Mouse (Mus musculus): ENCODE results near the gene Fyn. TPM values are rescaled to one million over a fixed set of nuclear protein-coding genes. Genes with fewer than 3 reads are reported as not detected.

Gene Fyn
- total RNA-seq, 2 experiments from 2014 or later: 116 to 117 TPM

DNA sequence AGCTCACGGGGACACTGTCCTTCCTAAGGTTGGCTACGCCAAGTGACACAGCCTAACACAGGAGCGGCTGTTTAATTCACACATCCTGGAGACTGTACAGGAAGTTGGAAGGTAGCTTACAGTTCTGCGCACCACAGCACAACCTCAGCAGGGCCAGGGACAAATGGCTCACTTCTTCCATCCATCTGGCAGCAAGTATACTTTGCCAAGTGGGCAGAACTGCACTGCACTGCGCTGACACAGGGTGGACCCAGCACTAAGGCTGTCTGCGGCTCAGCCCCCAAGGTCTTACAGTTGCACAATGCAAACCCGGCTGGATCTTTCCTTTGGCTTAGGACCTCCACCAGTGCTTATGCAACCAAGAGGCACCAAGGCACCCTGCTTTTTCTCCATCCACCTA lies 138.2 kb downstream of the Fyn start:
- DNase-seq (ENCODE audit: extremely low spot score in 1 of 2, low spot score in 2 of 2): no peak
- no peak; the same call in 1 of the 2 replicates for TF ChIP-seq CTCF (IDR thresholded peaks at IDR 0.05)
- Histone ChIP-seq H3K4me3 (no peak overlapping the region), H3K27ac (no peak overlapping the region)
- intact Hi-C loops (cut with DNase I): loop anchor here (5.0 kb wide), 1 partner anchor 130 kb away; no protein-coding TSS in a partner anchor

DNA sequence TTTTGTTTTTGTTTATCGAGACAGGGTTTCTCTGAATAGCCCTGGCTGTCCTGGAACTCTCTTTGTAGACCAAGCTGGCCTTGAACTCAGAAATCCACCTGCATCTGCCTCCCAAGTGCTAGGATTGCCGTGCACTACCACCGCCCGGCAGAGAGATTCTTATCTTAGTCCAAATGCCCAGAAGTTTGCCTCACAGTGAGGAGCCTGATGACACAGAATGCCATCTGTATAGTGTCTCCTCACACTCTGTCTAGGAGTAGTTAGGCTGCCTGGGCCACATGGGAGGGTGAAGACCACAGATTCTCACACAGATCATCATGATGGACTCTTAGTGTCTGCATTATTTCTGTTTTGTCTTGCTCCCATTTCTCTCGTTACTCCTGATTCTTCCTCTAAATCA lies 140.1 kb downstream of the Fyn start:
- Histone ChIP-seq H3K4me3 (no peak overlapping the region), H3K27ac (no peak overlapping the region)
- intact Hi-C loops (cut with DNase I): loop anchor here (5.0 kb wide), 1 partner anchor 132 kb away; no protein-coding TSS in a partner anchor
- no peak for DNase-seq (ENCODE audit: extremely low spot score in 1 of 2, low spot score in 2 of 2)
- no peak for TF ChIP-seq CTCF (IDR thresholded peaks at IDR 0.05)

DNA sequence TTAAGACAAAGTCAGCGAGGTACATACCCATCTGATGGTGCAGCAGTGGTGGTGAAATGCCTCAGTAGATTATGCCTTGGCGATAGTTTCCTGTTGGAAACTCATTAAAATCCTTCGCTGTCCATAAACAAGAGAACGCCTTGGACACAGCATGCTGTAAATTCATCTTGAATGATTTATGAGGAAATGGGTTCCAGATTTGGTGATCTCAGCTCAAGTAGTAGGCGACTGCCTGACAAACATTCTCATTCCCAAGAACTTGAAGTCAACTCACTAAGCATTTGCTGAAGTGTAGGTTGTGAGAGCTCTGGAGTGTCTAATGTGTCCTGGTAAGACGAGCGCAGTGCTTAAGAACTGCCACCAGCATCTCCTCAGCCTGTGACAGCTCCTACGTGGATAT lies 141.3 kb downstream of the Fyn start:
- intact Hi-C loops (cut with DNase I): loop anchor here (5.0 kb wide), 1 partner anchor 133 kb away; no protein-coding TSS in a partner anchor
- Histone ChIP-seq H3K4me3 (no peak overlapping the region), H3K27ac (no peak overlapping the region)
- DNase-seq (ENCODE audit: extremely low spot score in 1 of 2, low spot score in 2 of 2): no peak
- TF ChIP-seq CTCF (IDR thresholded peaks at IDR 0.05): no peak

DNA sequence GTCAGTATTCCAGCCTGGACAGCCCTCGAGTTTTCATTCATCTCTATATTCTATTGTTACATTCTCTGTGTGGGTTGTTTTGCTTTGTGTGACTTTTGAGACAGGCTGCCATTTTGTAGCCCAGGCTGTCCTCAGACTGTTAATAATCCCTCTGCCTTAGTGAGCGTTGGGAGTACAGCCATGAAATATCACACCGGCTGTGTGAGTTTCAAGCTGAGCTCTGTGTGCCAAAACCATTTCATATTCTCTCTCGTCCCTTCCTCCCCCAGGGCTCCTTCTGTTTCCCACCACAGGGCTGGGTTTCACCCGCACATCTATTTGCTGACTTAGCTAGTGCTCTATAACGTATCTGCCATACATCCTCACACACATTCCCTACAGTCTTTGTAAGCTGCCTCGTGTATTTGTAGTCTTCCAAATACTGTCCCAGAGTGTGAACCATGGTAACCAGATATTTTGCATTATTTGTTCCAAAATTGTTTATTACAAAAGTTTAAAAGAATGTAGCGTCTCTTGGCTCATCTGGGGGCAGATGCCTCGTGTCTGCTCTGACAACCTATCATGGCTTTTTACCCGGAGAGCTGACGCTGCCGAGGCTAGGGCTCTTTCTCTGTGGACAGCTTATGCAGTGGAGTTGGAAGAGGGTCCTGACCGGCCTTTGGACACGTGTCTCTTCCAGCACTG lies 144.1 kb downstream of the Fyn start:
- no peak for DNase-seq (ENCODE audit: extremely low spot score in 1 of 2, low spot score in 2 of 2)
- Histone ChIP-seq H3K4me3 (no peak overlapping the region), H3K27ac (no peak overlapping the region)
- intact Hi-C loops (cut with DNase I): no loop called here
- TF ChIP-seq CTCF (IDR thresholded peaks at IDR 0.05): no peak

DNA sequence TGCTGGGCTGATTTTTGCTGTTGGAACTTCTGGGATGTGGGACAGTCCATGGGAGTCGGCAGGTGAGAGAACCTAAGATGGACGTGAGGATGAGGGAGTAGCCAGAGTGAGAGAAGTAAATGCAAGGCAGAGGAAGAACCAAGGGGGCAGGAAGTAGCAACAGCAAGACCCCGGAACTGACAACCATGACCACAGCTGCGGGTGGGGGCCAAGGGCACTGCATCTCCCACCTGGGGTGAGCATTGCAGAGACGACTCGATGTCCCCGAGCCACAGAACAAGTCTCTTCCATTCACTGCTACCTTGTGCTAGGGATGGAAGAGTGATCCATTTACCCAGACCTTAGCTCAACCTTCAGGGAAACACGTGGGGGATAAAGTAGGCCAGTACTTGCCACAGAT lies 146.3 kb downstream of the Fyn start:
- intact Hi-C loops (cut with DNase I): no loop called here
- Histone ChIP-seq H3K27ac (no peak overlapping the region), H3K4me3 (no peak overlapping the region)
- TF ChIP-seq CTCF (IDR thresholded peaks at IDR 0.05): no peak
- DNase-seq (ENCODE audit: extremely low spot score in 1 of 2, low spot score in 2 of 2): no peak

DNA sequence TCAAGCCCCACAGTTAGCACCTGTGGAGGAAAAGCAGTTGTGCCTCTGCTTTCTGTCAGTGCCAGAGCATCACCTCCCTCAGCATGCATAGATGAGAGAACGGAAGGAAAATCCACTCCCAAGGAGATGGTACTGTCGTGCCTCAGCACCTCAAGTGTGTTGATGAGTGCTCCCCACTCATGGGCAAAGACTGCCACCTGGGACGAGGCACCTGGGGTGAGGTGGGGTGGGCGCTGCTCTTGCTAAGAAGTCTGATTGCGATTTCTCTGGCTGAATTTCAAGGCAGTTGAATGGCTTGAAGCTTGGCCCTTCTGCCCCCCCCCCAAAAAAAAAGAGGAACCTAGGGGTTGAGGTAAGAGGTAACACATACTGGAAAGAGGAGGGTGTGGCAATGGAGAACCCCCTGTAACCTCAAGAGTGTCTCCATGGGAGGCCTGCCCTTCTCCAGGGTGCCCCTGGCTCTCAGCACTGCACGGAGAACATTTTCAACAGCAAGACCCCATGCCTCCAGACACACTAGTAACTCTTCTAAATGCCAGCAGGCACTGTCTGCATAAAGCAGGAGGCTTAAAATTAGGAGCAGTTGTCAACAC lies 148.0 kb downstream of the Fyn start:
- no peak overlapping the region for H3K27ac ChIP-seq
- TF ChIP-seq CTCF (IDR thresholded peaks at IDR 0.05): no peak
- intact Hi-C loops (cut with DNase I): no loop called here
- H3K4me3 ChIP-seq: no peak overlapping the region
- no peak for DNase-seq (ENCODE audit: extremely low spot score in 1 of 2, low spot score in 2 of 2)

DNA sequence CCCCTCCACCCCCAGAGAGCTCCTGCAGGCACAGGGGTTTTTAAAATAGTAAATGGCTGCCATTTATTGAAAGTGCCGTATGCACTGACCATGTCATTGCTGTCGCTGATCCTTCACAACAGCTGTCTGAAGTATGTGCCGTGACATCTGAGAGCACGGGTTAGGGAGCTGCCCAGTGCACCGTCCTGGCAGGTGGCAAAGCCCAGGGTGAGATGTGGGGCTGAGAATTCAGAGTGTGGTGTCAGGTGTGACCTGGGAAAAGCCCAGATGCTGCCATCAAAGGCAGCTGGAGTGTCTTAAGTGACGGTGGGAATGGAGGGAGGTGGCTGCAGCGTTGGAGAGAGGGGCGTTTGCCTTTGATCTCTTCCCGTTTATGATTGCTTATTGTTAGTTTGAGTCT lies 148.7 kb downstream of the Fyn start:
- TF ChIP-seq CTCF (IDR thresholded peaks at IDR 0.05): no peak
- H3K4me3 ChIP-seq: no peak overlapping the region
- intact Hi-C loops (cut with DNase I): no loop called here
- no peak for DNase-seq (ENCODE audit: extremely low spot score in 1 of 2, low spot score in 2 of 2)
- H3K27ac ChIP-seq: no peak overlapping the region

DNA sequence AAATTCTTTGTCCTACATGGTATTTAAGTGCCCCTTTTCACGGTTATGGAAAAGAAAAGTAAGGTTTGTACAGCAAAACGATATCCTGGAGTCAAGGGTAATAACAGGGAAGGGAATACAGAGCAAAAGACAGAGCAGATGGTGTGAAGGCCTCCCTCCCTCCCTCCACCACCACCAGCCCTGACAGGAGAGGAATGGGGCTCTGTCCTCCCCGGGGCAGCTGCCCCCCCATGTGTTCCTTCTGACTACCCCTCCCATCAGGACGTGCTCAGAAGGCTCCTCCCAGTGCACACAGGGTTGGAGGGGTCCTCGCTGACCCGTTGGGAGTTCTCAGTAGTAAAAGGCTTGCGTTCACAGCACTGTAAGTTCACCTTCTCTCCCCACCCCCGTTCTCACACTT lies 149.6 kb downstream of the Fyn start:
- TF ChIP-seq CTCF (IDR thresholded peaks at IDR 0.05): no peak
- Histone ChIP-seq H3K4me3 (no peak overlapping the region), H3K27ac (no peak overlapping the region)
- no peak for DNase-seq (ENCODE audit: extremely low spot score in 1 of 2, low spot score in 2 of 2)
- intact Hi-C loops (cut with DNase I): no loop called here

DNA sequence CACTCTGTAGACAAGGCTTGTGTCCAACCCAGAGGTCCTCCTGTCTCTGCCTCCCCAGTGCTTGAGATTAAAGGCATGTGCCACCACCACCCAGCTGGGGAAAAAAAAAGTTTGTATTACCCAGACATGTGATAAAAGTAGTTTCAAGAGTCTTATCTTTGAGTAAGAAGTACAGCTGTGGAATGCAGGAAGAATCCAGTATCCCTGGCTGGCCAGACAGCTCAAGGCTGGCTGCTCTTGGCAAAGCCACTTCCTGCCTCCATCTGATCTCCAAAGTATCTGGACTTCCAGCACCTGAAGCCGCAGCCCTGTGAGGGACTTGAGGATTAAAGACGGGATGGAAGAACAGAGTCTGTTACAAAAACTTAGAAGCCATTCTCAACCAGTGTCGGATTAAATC lies 150.2 kb downstream of the Fyn start:
- H3K4me3 ChIP-seq: no peak overlapping the region
- no peak overlapping the region for H3K27ac ChIP-seq
- intact Hi-C loops (cut with DNase I): no loop called here
- DNase-seq (ENCODE audit: extremely low spot score in 1 of 2, low spot score in 2 of 2): no peak
- no peak for TF ChIP-seq CTCF (IDR thresholded peaks at IDR 0.05)

DNA sequence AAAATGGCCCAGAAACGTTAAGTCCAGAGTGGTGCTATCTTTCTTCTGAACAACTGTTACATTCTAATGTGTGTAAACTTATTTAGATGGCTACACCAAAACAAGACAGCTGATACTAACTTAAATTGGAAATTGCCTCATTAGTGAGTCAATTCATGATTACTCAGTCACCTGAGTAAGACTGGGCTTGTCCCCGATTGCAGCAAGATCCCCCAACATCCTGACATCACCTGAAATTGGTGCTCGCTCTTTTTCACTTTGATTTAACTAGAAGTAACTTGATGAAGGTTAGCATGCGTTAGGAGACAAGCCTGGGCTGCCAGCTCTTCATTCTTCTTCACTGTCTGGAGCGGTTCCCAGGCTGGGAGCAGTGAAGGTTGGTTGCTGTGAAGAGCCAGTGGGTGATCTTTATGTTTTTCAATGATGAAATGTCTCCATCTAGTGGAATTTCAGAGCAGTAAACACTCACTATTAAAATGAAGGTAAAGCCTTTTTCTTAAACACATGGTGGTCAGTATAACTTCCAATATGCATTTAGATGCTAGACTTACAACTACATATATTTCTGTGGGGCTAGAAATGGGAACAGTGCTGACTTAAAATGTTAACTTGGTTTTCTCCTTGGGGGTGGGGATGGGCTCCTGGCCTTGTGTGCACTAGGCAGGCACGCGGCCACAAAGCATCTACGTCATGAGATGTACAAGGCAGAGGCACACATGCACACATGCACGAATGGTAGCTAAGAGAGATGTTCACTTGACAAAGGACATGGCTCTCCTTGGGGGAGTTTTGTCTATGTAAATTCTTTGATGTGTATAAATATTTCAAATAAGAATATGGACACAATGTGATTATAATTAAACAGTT lies 151.7 kb downstream of the Fyn start:
- peak; percentile 59 to 65 for DNase-seq (ENCODE audit: extremely low spot score in 1 of 2, low spot score in 2 of 2)
- peak; percentile 82 for TF ChIP-seq CTCF (IDR thresholded peaks at IDR 0.05)
- Histone ChIP-seq H3K4me3 (no peak overlapping the region), H3K27ac (no peak overlapping the region)
- intact Hi-C loops (cut with DNase I): loop anchor here (1.0 to 5.0 kb wide), 3 partner anchors 148 to 349 kb away; no protein-coding TSS in a partner anchor

DNA sequence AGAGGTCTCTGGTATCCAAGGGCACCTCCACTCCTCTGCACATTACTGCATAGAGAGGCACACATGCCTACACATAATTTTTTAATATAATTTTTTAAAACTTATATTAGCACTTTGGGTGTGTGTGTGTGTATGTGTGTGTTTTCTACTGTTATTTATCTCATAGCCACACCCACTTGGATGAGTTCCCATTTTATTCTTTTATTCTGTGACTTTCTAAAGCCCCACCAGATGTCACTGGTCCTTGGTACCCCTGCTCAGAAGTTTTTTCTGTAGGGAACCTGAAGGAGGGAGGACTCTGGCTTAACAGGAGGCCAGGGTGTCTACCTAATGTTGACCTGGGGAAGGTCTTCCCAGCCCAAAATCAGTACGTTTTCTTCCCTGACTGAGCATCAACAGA lies 152.7 kb downstream of the Fyn start:
- H3K4me3 ChIP-seq: no peak overlapping the region
- DNase-seq (ENCODE audit: extremely low spot score in 1 of 2, low spot score in 2 of 2): no peak
- TF ChIP-seq CTCF (IDR thresholded peaks at IDR 0.05): no peak
- intact Hi-C loops (cut with DNase I): loop anchor here (5.0 kb wide), 1 partner anchor 149 kb away; no protein-coding TSS in a partner anchor
- no peak overlapping the region for H3K27ac ChIP-seq

DNA sequence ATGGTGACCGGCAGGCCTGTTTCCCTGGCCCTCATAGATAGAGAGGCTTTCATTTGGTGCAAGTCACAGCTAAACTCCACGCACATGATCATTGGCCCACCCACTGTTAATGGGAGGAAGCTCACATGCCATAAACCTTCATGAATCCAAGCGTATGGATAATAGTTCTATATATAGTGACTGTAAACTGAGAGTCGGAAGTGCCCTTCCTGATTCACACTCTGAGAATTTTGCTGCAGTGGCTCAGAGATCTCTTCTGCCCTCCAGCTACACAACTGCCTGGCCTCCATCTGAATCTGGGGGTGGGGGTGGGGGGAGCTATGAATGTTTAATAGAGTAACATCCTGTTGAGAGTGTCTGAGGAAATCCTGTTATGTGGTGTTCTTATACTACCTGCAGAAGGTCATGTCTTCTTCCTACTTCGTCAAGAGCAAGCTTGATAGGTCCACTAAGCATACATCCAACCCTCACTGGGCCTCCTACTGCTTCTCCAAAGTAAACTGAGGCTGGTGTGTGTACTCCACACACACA lies 153.3 kb downstream of the Fyn start:
- TF ChIP-seq CTCF (IDR thresholded peaks at IDR 0.05): no peak
- Histone ChIP-seq H3K27ac (no peak overlapping the region), H3K4me3 (no peak overlapping the region)
- DNase-seq (ENCODE audit: extremely low spot score in 1 of 2, low spot score in 2 of 2): no peak
- intact Hi-C loops (cut with DNase I): loop anchor here (5.0 kb wide), 1 partner anchor 150 kb away; no protein-coding TSS in a partner anchor

Data from left cerebral cortex, adult 2 months (tissue).